Mouse (Mus musculus): ENCODE results near the gene Ston1.

The Ston1 gene

DNA sequence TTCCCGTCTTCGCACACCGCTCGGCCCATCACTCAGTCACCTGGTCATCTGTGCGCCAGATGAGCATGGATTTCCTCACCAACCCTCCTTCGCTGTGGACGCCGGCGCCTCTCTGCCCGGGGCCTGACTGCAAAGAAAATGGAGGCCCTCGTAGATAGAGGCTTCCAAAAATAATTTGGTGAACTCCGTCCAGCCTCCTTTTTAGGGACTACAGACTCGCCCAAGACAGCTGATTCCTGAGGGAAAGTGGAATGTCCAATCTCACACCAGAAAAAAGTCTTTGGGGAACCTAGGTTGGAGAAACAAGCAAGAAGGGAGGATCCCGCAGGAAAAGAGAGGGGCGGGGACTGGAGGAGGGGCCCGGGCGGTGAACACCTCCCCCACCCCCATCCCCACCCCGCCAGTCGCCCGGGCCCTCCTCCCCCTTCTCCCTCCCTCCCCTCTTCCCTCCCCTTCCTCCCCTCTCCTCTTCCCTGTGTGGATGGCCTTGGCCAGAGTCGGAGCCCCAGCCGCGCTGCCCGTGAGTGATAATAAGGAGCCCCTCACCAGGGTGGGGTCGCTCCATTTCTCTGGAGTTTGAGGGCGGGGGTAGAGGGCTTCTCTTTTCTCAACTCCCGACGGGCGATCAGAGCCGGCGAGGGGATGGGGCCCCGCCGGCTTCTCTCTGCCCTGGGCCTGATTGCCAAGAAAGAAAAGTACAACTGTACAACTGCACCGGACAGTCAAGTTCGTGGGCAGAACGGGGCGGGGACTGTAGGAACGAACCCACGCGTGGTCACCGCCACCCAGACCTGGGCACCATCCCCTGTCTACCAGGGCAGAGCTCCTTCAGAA, at the start of gene Ston1:
Gene Ston1, plus strand, starts transcription at position 463 of the 834 bp plus-strand sequence.
- DNase-seq (ENCODE audit: low read depth) = peak; percentile 38

- DNase-seq (ENCODE audit: low read depth) = no peak
These were observed 47.9 kb upstream of the Ston1 start for GRCm38 (mm10) chr17:88549411-88550191.

- DNase-seq (ENCODE audit: low read depth) = no peak
These were observed 47.1 kb upstream of the Ston1 start for GRCm38 (mm10) chr17:88550351-88550750.

DNA sequence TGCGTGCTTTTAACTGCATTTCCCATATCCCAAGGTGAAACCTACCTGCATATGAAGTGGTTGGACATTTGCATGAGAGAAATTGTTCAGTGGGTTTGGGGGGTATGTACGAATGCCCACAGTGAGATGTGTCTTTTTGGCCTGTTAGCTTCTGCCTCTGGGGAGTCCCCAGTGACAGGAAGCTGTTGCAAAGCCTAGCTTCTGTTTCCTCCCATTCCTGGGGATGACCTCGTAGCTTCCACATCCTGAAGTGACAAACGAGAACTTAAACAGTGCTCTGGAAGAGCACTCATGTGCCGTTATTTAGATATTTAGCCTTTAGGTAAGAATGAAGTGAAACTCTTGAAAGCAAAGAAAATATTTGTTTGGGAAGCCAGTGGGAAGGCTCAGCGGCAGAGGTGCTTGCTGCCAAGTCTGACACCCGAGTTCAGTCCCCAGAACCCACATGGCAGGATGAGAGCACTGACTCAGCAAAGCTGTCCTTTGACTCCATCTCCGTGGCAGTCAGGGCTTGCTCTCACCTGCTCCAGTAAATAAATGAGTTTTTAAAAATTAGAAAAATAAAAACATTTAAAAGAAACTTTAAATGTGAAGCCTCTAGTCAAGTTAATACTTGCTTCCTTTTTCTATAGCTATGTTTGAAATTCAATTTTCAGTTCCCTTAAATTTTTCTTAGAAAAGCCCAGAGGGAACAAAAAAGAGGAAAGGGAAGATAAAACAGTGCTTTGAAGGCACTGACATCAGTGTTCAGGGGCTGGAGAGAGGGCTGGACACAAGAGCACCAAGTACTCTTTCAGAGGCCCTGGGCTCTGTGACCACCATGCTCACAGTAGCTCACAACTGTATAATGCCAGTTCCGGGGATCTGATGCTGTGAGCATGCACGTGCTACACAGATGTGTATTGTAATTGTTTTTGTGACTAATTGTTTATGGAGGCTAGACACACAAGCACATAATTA, 46.2 kb upstream of the Ston1 start:
- DNase-seq (ENCODE audit: low read depth) = no peak

DNA sequence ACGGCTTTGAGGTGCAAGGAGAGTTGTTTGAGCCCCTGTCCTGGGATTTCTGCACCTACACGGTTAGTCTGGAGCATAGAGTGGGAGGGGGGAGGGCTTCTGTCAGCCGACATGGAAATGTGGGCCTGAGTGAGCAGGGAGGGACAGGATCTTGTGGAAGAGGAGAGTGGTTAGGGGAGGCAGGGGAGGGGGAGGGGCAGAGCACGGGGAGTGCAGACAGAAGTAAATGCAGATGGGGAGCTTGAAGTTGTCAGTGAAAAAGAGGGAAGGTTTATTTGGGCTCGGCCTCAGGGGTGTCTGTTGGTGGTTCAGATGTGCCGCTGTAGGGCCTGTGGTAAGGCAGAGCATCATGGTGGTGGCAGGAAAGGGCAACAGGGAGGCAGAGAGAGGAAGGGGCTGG, 44.9 kb upstream of the Ston1 start:
- DNase-seq (ENCODE audit: low read depth) = no peak

DNA sequence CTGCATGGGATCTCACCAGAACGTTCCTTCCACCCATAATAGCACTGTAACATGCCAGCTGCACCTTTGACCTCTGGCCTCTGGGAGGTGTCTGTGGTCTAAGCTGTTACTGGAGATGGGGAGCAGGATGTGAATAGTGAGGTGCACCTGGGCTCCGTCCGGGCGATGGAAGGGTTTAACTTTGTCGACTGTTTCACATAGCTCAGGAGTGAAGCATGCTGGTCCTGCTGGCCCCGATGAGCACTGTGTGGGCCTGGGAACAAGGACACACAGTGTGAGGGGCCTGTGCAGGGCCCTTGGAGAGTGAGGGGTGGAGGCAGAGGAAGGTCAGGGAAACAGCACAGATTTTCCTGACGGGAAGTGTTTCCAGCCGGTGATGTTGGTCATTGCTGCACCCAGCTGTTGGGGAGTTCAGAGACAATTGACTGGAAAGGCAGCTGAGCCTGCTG, 44.5 kb upstream of the Ston1 start:
- no peak for DNase-seq (ENCODE audit: low read depth)

DNA sequence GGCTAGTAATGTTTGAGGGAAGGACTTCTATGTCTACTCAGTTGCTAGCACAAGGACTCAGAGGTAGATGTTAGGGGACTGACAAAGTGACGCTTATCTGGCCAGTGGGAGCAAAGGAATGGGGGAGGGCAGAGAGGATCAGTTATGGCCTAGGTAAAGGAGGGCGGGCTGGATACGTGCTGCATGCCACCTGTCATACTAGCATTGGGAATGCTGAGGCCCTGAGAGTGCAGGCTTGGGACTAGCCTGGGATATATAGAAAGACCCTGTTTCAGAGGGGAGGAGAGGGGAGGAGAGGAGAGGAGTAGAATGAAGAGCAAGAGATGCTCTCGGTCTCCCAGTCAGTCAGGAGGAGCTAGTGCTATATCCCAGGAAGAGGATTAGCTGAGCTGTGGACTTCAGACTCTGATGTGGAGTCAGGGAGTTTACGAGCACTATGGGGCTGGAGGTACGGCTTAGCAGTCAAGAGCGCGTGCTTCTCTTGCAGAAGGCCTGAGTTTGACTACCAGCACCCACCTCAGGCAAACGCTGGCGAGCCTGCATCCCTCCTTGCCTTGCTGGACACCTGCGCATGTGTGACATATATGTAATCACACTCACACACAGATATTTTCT, 43.9 kb upstream of the Ston1 start:
- no peak for DNase-seq (ENCODE audit: low read depth)

- no peak for DNase-seq (ENCODE audit: low read depth)
These were observed 41.3 kb upstream of the Ston1 start for GRCm38 (mm10) chr17:88556176-88556575.

- DNase-seq (ENCODE audit: low read depth) = no peak
These were observed 40.8 kb upstream of the Ston1 start for GRCm38 (mm10) chr17:88556688-88557087.

GRCm38 (mm10) chr17:88558168-88558842, 39.2 kb upstream of the Ston1 start:
- DNase-seq (ENCODE audit: low read depth) = no peak

DNA sequence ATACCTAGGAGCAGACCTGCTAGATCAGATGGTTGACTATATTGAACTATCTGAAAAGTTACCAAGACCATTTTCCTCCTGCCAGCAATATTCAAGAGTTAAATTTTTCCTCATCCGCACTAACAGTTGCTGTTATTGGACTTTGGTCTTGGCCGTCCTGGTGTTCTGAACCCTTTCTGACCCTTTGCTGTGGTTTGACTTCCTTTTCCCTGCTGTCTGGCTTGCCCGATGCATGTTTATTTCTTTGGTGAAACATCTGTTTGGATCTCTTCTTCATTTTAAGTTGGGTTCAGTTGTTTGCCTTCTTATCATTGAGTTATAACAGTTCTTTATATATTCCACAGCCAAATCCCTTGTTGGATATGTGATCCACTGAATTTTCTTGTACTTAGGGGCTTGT, 33.9 kb upstream of the Ston1 start:
- DNase-seq (ENCODE audit: low read depth) = no peak

- no peak for DNase-seq (ENCODE audit: low read depth)
These were observed 27.5 kb upstream of the Ston1 start for GRCm38 (mm10) chr17:88569807-88570540.

DNA sequence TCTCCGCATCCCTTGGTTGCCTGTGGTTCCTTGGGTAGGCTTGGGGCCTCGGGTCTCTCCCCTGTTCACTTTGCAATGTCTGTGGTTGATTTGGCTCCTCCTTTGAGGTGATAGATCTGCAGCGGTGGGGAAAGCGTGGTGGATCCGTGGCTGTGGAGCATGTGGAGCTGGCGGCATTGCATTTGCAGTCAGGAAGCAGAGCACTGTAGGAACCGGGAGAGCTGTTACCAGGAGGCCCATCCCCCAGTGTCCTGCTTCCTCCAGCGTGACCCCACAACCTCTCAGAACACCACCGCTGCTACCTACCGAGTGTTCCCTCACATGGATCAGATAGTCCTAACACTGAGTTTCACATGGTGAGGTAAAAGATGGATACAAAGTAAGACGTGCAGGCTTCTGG, 26.7 kb upstream of the Ston1 start:
- no peak for DNase-seq (ENCODE audit: low read depth)

DNA sequence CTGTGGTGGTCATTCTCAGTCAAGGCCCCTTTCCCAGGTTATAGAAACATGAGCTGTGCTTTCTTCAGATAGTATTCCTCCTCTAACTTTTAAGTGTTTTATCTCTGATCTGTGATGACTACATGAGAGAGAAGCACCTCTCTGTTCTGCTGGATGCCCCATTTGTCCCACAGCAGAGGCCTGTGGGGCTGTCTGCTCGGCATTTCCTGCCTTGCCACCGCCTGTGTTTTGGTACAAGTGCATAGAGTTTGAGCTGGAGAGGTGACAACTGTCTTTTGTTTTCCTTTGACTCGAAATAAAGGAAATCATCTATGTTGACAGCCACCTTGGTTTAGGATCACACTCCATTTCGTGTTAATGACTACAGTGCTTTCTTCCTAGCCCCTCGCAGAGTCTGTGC, 22.7 kb upstream of the Ston1 start:
- DNase-seq (ENCODE audit: low read depth) = no peak

DNA sequence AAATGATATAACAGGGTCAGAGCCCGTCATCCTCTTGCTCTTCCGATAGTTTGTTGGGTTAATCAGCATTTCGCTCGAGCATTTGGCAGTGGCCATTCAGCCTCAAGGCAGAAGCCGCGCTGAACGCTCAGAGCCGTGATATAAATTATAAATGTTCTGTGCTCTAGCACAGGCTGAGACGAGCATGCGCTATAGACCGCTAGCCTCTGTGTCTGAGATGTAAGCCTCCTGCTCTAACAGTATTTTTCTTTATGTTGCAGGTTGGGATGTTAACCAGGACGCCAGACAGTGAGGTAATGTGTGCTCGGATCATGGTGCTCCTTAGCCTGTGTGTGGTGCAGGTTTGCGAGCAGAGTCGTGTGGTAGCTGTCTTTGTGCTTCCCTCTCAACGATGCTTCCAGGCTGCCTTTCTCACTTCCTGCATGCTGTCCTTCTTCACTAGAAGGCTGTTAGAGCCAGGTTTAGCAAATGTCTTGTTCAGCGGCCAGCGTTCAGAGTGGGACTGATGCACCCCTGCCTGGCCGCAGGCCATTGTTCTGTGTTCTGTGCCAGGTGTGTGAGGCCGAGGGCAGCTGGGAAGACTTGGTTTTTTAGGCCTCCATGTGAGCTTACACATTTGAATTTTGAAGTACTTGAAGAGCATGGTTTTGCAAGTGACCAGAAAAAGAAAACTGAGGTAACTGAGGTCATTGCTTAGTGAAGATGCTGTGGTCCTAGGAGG, 18.8 kb upstream of the Ston1 start:
- no peak for DNase-seq (ENCODE audit: low read depth)

- DNase-seq (ENCODE audit: low read depth) = no peak
These were observed 16.9 kb upstream of the Ston1 start for GRCm38 (mm10) chr17:88580556-88580955.

DNA sequence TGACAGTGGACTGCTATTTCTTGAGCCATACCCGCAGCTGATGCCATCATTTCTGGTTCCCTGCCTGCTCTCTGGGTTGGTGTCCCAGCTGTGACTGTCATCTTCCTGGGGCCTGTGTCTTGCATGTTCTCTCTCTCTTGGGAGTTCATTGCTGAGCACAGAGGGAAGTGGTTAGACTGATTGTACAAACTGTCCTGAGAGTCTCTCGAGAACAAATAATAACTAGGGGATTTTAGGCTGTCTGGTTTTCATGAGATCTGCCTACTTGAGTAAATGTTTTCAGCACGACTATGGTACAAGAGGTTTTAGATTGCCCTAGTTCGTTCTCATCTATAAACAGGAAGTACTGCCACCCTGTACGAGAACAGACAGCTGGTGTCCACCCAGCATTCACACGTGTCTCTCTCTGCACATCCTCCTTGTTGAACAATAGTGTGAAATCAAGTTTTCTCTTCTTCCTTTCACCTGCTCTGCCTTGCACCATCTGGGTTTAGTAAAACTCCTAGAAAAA, 15.9 kb upstream of the Ston1 start:
- no peak for DNase-seq (ENCODE audit: low read depth)

- no peak for DNase-seq (ENCODE audit: low read depth)
These were observed 14.5 kb upstream of the Ston1 start for GRCm38 (mm10) chr17:88582999-88583398.

- no peak for DNase-seq (ENCODE audit: low read depth)
These were observed 14.1 kb upstream of the Ston1 start for GRCm38 (mm10) chr17:88583411-88583810.
